Mouse (Mus musculus) forebrain, embryonic 10.5 days (tissue): ENCODE results near the gene Gm9970. TPM values are rescaled to one million over a fixed set of nuclear protein-coding genes. Genes with fewer than 3 reads are reported as not detected.
A peak's percentile ranks its signal among the peaks of the same experiment; 100 is the strongest.
"Not testable (repeated sequence)": the region's sequence is repeated elsewhere in the genome, so short reads cannot be mapped to it uniquely, and the experiment has no call there.

Source experiments
- DNase-seq: peaks from one replicate; pipeline ENCODE4 v3.0.0-alpha.2; 2017; ENCODE audit warnings: low spot score; ENCODE audit errors: extremely low spot score
- H3K27ac ChIP-seq: fragments of 300-500 bp; sonication (generic); 2 replicates; pipeline ENCODE4 v1.5.1; 2016; ENCODE audit warnings: mild to moderate bottlenecking
- H3K27me3 ChIP-seq: fragments of 300-500 bp; sonication (generic); 2 replicates; pipeline ENCODE4 v1.6.1; 2016; ENCODE audit warnings: mild to moderate bottlenecking; ENCODE audit not compliant: poor library complexity, severe bottlenecking
- H3K36me3 ChIP-seq: fragments of 300-500 bp; sonication (generic); replicated peaks from 2 replicates; pipeline ENCODE4 v1.6.1; 2016; ENCODE audit warnings: mild to moderate bottlenecking, moderate library complexity
- H3K4me1 ChIP-seq: fragments of 300-500 bp; sonication (generic); 2 replicates; pipeline ENCODE4 v1.6.1; 2016
- H3K4me3 ChIP-seq: fragments of 300-500 bp; sonication (generic); 2 replicates; pipeline ENCODE4 v1.5.1; 2016; ENCODE audit warnings: mild to moderate bottlenecking, moderate library complexity
- H3K9me3 ChIP-seq: fragments of 300-500 bp; sonication (generic); 2 replicates; pipeline ENCODE4 v1.6.1; 2016; ENCODE audit warnings: mild to moderate bottlenecking, moderate library complexity
- WGBS: fragments of 180-500 bp; shearing (Covaris S2); methylation state at CpG from one replicate; pipeline ENCODE4 v1.1.7; 2016; 5-methylcytosine and 5-hydroxymethylcytosine counted together
- polyA plus RNA-seq: library from polyadenylated mRNA; unstranded; fragments of >200 nt; fragmentation: Nextera tagmentation; extraction: Ambion mirVana; gene quantifications from 2 replicates; pipeline ENCODE4 v1.2.1, GENCODE M21; 2016

The Gm9970 gene
- polyA plus RNA-seq, 1 experiment from 2014 or later = 0.29 TPM

DNA sequence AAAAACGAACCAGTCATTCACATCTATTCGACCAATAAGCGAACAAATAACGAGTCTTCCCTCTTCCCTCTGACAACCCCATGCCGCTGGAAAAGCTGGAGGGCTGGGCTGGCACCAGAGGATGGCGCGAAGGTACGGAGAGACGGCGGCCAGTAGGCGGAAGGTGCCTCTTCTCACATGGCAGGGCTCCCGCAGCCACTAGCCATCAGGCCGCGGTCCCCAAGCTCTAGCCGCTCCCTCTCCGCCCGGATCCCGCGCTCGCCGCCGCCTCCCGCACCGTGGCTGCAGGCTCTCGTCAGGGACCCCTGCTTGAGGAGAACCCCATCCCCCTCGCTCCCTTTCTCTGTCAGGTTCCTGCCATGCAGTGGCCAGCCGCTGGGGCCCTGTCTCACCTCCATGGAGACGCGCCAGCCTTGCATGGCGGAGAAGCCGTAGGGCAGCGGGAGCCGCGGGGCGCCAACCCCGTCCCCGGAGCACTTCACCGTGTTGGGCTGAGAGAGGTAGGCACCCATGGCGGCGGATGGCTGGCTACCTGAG, 21.1 kb downstream of the Gm9970 start:
- no peaks in the 10 kb centered on the region for H3K9me3 ChIP-seq
- peaks cover 23% of the 10 kb centered on the region for H3K4me1 ChIP-seq
- 0% methylated on average over 40 of the region's 40 CpGs for WGBS
- DNase-seq = peak; percentile 78
- peak overlapping the region; percentile 84 for H3K4me3 ChIP-seq
- H3K36me3 ChIP-seq = peaks cover 20% of the 10 kb centered on the region
- H3K27me3 ChIP-seq = no peaks in the 10 kb centered on the region
- H3K27ac ChIP-seq = peak overlapping the region; percentile 98

DNA sequence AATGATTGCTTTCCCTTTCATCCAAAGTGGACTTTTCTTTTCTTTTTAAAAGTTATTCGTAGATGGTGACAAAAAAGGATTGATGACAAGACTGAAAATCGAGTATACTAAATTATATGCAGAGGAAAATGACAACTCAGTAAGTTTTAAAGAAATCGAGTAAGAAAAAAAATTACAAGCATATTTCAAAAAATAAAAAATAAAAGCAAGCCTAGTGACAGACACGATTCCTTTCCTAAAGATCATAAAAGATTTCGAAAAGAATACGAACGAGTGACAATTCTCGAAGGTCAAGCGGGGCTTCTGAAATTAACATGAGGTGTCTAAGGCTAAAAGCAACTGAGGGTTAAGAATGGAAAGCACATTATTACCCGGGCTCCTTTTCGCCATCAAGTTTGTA, 21.6 kb downstream of the Gm9970 start:
- no peak for DNase-seq
- H3K4me3 ChIP-seq = peak overlapping the region; percentile 84
- no peaks in the 10 kb centered on the region for H3K27me3 ChIP-seq
- peaks cover 20% of the 10 kb centered on the region for H3K36me3 ChIP-seq
- WGBS = 2% methylated on average over 11 of the region's 11 CpGs
- H3K27ac ChIP-seq = peak overlapping the region; percentile 98
- peaks cover 23% of the 10 kb centered on the region for H3K4me1 ChIP-seq
- no peaks in the 10 kb centered on the region for H3K9me3 ChIP-seq

DNA sequence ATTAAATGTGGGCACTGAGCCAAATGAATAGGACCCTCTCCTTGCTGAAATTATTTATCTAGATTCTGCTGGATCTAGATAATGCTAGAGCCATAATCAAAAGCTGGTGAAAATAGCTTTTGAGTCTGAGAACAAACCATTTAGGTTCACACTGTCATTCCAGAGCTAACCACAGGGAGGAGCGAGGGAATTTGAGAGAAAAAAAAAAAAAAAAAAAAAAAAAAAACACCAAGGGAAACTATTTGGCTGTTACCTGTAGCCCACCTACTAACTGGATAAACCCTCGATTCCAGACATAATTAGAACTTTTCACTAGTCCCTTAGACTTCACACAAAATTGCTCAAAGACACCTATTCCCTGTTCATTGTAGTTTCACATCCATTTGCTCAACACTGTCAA, 22.0 kb downstream of the Gm9970 start:
- no peaks in the 10 kb centered on the region for H3K9me3 ChIP-seq
- peaks cover 23% of the 10 kb centered on the region for H3K4me1 ChIP-seq
- 12% methylated on average over 2 of the region's 2 CpGs for WGBS
- no peaks in the 10 kb centered on the region for H3K27me3 ChIP-seq
- peak overlapping the region; percentile 84 for H3K4me3 ChIP-seq
- DNase-seq = no peak
- peaks cover 20% of the 10 kb centered on the region for H3K36me3 ChIP-seq
- no peak overlapping the region for H3K27ac ChIP-seq

DNA sequence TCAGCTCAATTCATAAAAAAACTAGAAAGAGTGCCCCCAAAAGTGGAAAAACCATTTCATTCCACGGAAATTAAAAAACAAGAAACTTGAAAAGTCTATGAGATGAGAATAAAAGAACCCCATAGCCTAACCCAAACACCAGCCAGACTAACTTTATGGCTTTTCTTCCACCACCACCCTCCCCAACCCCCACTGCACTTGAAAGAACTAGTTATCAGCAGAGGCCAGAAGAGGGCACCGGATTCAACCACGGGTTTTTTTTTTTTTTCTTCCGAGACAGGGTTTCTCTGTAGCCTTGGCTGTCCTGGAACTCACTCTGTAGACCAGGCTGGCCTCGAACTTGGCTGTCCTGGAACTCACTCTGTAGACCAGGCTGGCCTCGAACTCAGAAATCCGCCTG, 22.7 kb downstream of the Gm9970 start:
- Histone ChIP-seq H3K36me3 (peaks cover 20% of the 10 kb centered on the region), H3K9me3 (no peaks in the 10 kb centered on the region), H3K4me1 (peaks cover 23% of the 10 kb centered on the region), H3K27me3 (no peaks in the 10 kb centered on the region), H3K4me3 (peak overlapping the region; percentile 14; the same call in 1 of the 2 replicates), H3K27ac (no peak overlapping the region)
- 80% methylated on average over 7 of the region's 7 CpGs for WGBS
- DNase-seq = no peak

DNA sequence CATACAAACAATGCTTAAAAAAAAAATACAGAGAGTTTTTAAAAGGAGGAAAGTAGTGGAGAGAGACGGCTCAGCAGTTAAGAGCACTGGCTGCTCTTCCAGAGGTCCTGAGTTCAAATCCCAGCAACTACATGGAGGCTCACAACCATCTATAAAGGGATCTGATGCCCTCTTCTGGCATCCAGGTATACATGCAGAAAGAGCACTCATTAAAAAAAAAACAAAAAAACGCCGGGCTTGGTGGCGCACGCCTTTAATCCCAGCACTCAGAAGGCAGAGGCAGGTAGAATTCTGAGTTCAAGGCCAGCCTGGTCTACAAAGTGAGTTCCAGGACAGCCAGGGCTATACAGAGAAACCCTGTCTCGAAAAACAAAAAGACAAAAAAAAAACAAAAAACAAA, 24.5 kb downstream of the Gm9970 start:
- H3K27me3 ChIP-seq, DNase-seq, H3K27ac ChIP-seq, H3K9me3 ChIP-seq, H3K4me3 ChIP-seq: not testable (repeated sequence)
- WGBS = 88% methylated on average over 6 of the region's 6 CpGs
- H3K36me3 ChIP-seq = peaks cover 20% of the 10 kb centered on the region
- H3K4me1 ChIP-seq = peaks cover 20% of the 10 kb centered on the region

DNA sequence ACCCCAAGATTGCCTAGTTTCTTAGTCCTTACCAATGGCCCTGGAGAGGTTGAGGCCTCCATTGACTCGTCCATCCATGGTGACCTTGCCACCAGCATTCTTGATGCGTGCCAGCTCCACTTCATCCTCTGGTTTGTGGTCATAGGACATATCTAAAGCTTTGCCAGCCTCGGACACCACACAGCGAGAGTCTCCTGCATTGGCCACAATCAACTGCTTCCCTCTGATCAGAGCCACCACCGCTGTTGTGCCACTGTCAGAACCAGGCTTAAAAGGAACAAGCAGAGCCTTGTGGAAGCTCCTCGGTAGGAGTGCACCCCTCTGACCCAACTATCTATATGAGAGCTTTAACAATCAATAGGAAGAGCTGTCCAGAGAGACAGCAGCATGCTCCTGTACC, 36.6 kb downstream of the Gm9970 start:
- Histone ChIP-seq H3K9me3 (peaks cover 6% of the 10 kb centered on the region), H3K4me1 (peaks cover 23% of the 10 kb centered on the region), H3K4me3 (no peak overlapping the region), H3K36me3 (peaks cover 78% of the 10 kb centered on the region), H3K27ac (no peak overlapping the region), H3K27me3 (no peaks in the 10 kb centered on the region)
- WGBS = 95% methylated on average over 6 of the region's 6 CpGs
- DNase-seq = no peak

DNA sequence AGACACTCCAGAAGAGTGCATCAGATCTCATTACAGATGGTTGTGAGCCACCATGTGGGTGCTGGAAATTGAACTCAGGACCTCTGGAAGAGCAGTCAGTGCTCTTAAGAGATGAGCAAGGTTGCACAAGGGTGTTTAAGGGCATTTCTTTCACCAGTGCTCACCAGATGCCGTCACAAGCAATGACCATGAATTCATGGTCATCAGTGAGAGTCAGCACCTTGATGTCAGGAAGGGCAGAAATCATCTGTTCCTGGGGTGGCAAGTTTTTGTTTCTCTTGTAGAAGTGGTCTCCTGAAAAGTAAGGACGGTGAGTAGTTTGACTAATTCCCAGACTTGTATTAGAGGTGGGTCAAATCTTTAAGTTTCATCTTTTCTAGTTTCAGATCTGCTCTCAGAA, 37.2 kb downstream of the Gm9970 start:
- no peak for DNase-seq
- peaks cover 6% of the 10 kb centered on the region for H3K9me3 ChIP-seq
- 94% methylated on average over 2 of the region's 2 CpGs for WGBS
- H3K27me3 ChIP-seq = no peaks in the 10 kb centered on the region
- H3K36me3 ChIP-seq = peaks cover 83% of the 10 kb centered on the region
- peaks cover 23% of the 10 kb centered on the region for H3K4me1 ChIP-seq
- no peak overlapping the region for H3K4me3 ChIP-seq
- H3K27ac ChIP-seq = no peak overlapping the region

DNA sequence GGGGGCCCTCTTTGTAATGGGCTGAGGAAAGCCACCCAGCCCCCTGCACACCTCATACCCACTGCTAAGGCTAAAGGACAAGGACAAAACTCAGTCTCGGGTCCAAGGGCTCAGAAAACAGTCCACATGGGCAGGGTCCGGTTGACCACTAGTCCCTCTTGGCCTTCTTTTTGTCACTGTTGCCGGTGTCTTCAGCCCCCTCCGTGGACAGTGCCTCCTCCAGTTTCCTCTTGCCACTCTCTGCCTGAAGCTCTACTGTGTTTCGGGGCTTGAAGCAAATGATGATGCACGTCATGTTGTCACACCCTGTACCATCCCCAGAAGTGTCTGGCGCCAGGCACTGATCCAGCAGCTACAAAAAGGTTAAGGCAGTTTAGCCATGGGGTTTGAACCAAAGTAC, 38.1 kb downstream of the Gm9970 start:
- Histone ChIP-seq H3K4me3 (peak overlapping the region; percentile 85), H3K4me1 (peaks cover 23% of the 10 kb centered on the region), H3K9me3 (peaks cover 6% of the 10 kb centered on the region), H3K27me3 (no peaks in the 10 kb centered on the region), H3K27ac (peak overlapping the region; percentile 96), H3K36me3 (peaks cover 83% of the 10 kb centered on the region)
- WGBS = 83% methylated on average over 7 of the region's 7 CpGs
- no peak for DNase-seq

DNA sequence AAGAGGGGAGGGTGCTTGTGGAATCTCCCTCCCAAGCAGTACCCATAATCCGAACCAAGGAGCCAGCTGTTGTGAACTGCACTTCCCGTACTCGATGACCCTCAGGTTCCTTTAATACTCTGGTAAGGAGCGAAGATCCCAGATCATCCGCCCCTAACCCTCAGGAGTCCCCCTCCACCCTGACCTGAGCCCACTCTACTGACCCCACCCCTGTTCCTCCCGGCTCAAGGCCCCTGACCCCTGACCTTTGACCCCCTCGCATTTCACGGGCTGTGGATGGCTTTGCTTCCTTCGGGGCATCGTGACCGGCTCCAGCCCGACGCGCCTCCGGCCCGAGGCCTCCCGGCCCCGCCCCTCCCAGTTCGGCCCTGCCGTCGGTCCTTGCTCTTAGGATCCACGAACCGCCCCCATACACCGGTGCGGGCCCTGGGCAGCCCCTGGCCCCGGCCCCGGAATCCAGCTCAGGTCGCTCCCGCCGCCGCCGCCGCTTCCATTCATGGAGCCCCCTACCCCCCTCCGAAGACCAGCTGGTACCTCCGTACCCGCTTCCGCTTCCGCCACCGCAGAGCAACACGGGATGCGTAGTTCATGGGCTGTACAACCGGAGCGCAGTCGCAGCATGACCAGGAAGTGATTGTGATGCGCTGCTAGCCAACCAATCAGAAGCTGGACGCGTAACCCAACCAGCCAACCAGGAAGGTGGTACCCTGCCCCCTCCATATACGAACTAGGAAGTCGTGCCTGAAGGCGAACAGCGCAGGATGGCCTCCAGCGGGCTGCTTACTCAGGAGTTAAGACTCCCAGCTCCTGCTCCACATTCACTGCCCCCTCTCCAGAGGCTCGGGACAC, 39.1 kb downstream of the Gm9970 start, which contains the start of gene Zfp513:
Zfp513 (minus strand) TSS at position 562 of the 849 bp plus-strand sequence.
- H3K4me3 ChIP-seq = peak within 1 kb of the TSS; percentile 85
- peak; percentile 98 for DNase-seq
- H3K9me3 ChIP-seq = peaks cover 6% of the 10 kb centered on the region
- peak within 1 kb of the TSS; percentile 96 for H3K27ac ChIP-seq
- under 1% methylated on average over 53 of the region's 53 CpGs for WGBS
- peaks cover 83% of the 10 kb centered on the region for H3K36me3 ChIP-seq
- peaks cover 23% of the 10 kb centered on the region for H3K4me1 ChIP-seq
- no peaks in the 10 kb centered on the region for H3K27me3 ChIP-seq

DNA sequence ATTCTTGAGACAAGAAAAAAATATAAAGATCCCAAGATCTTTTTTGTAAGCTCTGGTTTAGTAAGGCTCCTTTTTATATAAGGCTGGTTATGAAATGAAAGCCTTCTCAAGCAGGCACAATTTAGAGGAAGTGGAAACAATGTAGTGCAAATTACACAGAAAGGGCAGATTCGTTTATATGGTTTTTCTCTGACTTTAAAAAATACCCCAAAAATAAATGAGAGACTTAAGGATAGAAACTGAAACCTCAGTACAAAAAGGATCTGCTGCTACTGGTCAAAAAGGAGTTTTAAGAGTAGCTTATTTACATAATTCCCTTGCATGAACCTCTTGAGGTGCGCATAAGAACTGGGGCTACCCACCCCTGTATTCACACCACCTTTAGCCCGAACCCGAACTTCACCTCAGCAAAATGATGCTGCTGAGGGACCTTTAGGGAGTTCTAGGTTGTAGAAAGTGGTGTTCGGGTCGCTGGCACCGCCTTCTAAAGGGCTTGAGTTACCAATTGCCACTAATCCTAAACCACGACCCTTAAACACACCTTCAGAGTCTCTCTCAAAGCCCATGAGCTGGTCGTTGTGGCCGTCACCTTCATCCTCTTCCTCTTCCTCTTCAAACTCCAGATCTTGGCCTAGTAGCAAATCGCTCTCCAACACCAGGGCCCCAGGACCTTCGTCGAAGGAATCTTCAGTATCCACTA, 39.8 kb downstream of the Gm9970 start:
- Histone ChIP-seq H3K9me3 (peaks cover 6% of the 10 kb centered on the region), H3K36me3 (peaks cover 85% of the 10 kb centered on the region), H3K4me1 (peaks cover 23% of the 10 kb centered on the region), H3K27ac (peak overlapping the region; percentile 96), H3K27me3 (no peaks in the 10 kb centered on the region), H3K4me3 (peak overlapping the region; percentile 85)
- WGBS = 23% methylated on average over 13 of the region's 13 CpGs
- DNase-seq = no peak

DNA sequence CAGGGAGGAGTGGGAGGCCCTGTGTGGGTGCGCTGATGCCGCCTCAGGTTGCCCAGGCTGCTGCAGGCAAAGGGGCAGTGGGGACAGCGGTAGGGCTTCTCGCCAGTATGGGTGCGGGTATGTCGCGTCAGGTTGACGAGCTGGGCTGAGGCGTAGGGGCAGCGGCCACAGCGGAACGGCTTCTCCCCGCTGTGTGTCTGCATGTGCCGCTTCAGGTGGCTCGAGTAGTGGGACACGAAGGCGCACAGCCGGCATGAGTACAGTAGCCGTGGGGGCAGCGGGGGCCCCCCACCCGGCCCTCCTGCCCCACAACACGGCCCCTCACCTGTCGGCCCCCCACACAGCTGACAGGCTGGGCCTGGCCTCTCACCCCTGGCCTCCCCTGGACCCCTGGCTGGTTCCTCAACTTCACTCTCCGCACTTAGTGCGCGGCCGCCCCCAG, 40.7 kb downstream of the Gm9970 start:
- Histone ChIP-seq H3K4me1 (peaks cover 23% of the 10 kb centered on the region), H3K4me3 (peak overlapping the region; percentile 85), H3K27me3 (no peaks in the 10 kb centered on the region), H3K27ac (no peak overlapping the region), H3K36me3 (peaks cover 85% of the 10 kb centered on the region), H3K9me3 (peaks cover 6% of the 10 kb centered on the region)
- peak; percentile 34 for DNase-seq
- WGBS = 90% methylated on average over 27 of the region's 27 CpGs

DNA sequence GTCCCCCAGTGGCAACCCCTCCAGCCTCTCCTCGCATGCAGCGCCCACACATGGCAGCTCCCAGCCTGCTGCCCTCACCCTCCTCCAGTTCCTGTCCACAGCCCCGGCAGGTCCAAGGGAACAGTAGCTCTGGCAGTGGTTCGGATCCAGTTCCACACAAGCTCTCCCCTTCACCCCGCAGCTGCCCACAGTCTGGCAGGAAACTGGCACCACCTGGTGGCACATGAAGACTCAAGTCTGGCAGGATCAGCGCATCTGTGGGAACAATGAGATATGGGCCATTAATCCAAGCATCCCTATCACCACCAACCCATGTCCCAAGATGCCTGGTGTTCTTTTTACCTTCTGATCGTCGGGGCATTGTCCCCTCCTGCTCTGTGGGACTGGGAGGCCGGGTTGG, 41.1 kb downstream of the Gm9970 start:
- Histone ChIP-seq H3K27me3 (no peaks in the 10 kb centered on the region), H3K9me3 (peaks cover 6% of the 10 kb centered on the region), H3K4me1 (peaks cover 23% of the 10 kb centered on the region), H3K4me3 (peak overlapping the region; percentile 85), H3K36me3 (peaks cover 85% of the 10 kb centered on the region), H3K27ac (no peak overlapping the region)
- DNase-seq = no peak
- WGBS = 91% methylated on average over 9 of the region's 9 CpGs
